ENCODE assay signal across 33 mouse cellular contexts in the genomic region with DNA sequence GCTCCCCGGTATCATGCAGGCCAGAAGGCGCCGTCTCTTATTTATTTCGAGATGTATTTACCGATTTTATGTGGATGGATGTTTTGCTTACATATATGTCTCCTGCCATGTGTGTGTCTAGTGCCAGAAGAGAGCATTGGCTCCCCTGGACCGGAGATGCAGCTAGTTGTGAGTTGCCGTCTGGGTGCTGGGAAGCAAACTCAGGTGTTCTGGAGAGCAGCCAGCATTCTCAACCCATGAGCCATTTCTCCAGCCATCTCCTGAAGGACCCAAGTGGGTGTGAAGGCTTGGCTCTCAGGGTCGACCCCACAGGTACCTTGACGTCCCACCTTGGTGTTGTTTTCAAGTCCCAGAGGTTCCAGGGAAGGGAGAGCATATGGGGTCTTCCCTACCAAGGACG. TPM values are rescaled to one million over a fixed set of nuclear protein-coding genes. Genes with fewer than 3 reads are reported as not detected.
"Had no signal": no experiment of that assay in that cellular context is flagged by ENCODE, and none has a peak within 500 bp of the region (broad histone marks: within the 10 kb centered on the region; RNA-seq: fewer than 3 reads in every experiment).

No protein-coding gene starts in this region.

- H3K4me3 ChIP-seq: embryonic facial prominence, embryonic 10.5 days; embryonic facial prominence, embryonic 12.5 days; embryonic facial prominence, embryonic 13.5 days; embryonic facial prominence, embryonic 15.5 days; erythroblast, embryonic 14.5 days; forebrain, embryonic 10.5 days; forebrain, embryonic 12.5 days; forebrain, embryonic 13.5 days; forebrain, embryonic 15.5 days; gastrocnemius, adult 2 months; heart, adult 2 months; heart, embryonic 10.5 days had no signal

- H3K27me3 ChIP-seq: forebrain, embryonic 15.5 days had no signal

- H3K27ac ChIP-seq: embryonic facial prominence, embryonic 10.5 days; embryonic facial prominence, embryonic 12.5 days; embryonic facial prominence, embryonic 13.5 days; embryonic facial prominence, embryonic 15.5 days; forebrain, embryonic 10.5 days; forebrain, embryonic 12.5 days; forebrain, embryonic 13.5 days; forebrain, embryonic 15.5 days; gastrocnemius, adult 2 months; heart, adult 2 months; heart, embryonic 10.5 days had no signal

- DNase-seq: cerebellum, postnatal 14 days; cerebellum, postnatal 36 days; embryo, embryonic 11 days; forebrain, postnatal 0 days; gastrocnemius, adult 2 months; gastrocnemius, postnatal 10 days; gastrocnemius, postnatal 14 days; gastrocnemius, postnatal 25 days; heart, adult 11 months; heart, adult 18-20 months; heart, adult 2 months had no signal

- ATAC-seq: forebrain, embryonic 13.5 days; forebrain, embryonic 14.5 days; forebrain, embryonic 15.5 days; forebrain, embryonic 16.5 days; forebrain, postnatal 0 days had no signal

RNA-seq across cellular contexts. Expression of a gene that starts 23.5 kb away (rescaled TPM):
- total RNA-seq: common myeloid progenitor, adult 5-6 weeks; forebrain, postnatal 0 days; gastrocnemius, adult 18-20 months; gastrocnemius, adult 2 months; gastrocnemius, adult 8-10 months; gastrocnemius, postnatal 10 days; gastrocnemius, postnatal 14 days; gastrocnemius, postnatal 25 days; gastrocnemius, postnatal 36 days; gastrocnemius, postnatal 4 days; granulocyte monocyte progenitor cell, adult 5-6 weeks; heart, adult 18-20 months; heart, adult 2 months; heart, adult 8-10 months had no signal
- polyA plus RNA-seq: cortical plate, adult 2 months; embryonic facial prominence, embryonic 12.5 days; embryonic facial prominence, embryonic 13.5 days; erythroblast, embryonic 14.5 days; forebrain, embryonic 10.5 days; forebrain, embryonic 11.5 days; forebrain, embryonic 12.5 days; forebrain, embryonic 13.5 days; forebrain, embryonic 14.5 days; forebrain, embryonic 15.5 days; forebrain, embryonic 16.5 days; forebrain, postnatal 0 days; frontal cortex, adult 2 months; heart, adult 2 months; heart, embryonic 10.5 days had no signal

RNA-seq across cellular contexts. Expression of a gene that starts 30.0 kb away (rescaled TPM):
- total RNA-seq: granulocyte monocyte progenitor cell, adult 5-6 weeks had no signal
- polyA plus RNA-seq: forebrain, embryonic 14.5 days had no signal
